Mouse (Mus musculus): ENCODE data around the gene Hoxa6. TPM values are rescaled to one million over a fixed set of nuclear protein-coding genes. Genes with fewer than 3 reads are reported as not detected.

Gene Hoxa6
- polyA plus RNA-seq, 1 experiment from 2014 or later, result 0.33 TPM

DNA sequence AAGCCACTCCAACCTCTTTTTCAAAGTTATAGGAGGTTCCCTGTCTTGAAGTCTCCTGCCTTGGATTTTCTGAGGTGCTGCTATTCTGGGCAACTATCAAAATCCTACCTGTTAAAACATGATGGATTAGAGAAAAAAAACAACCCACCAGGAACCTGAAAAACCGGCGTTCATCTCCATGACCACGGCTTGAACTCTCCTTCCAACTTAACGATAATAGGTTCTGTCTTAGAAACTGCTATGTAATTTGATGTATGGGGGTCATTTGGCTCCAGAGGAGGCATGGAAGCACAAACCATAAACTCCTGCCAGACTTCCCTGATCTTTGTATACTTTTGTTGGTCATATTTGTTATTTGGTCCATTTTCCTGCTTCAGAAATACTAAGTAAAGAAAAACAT lies 34.9 kb downstream of the Hoxa6 start:
- H3K4me3 ChIP-seq (ENCODE audit: low read depth, low read length), result peak overlapping the region; percentile 38
- peak overlapping the region; percentile 95 for H3K27ac ChIP-seq (replicated peaks)
- DNase-seq (ENCODE audit: low spot score) (peak; percentile 12), ATAC-seq (ENCODE audit: low FRiP score, low TSS enrichment) (no peak)
- no peaks in the 10 kb centered on the region for H3K9me3 ChIP-seq (ENCODE audit: control insufficient read depth, low read length)
- peaks cover 4% of the 10 kb centered on the region; the same call in 1 of the 2 replicates for H3K4me1 ChIP-seq (replicated peaks; ENCODE audit: control insufficient read depth, insufficient read depth)
- H3K9ac ChIP-seq (ENCODE audit: low read length), result peak overlapping the region; percentile 38; the same call in 1 of the 2 replicates
- TF ChIP-seq CTCF (IDR thresholded peaks at IDR 0.05; ENCODE audit: low read depth) (no peak), EP300 (optimal IDR thresholded peaks at IDR 0.05) (no peak)
- no peaks in the 10 kb centered on the region for H3K27me3 ChIP-seq (ENCODE audit: control insufficient read depth, insufficient read depth, low read length)
- 8% methylated on average over 4 of the region's 4 CpGs for WGBS
- H3K4me2 ChIP-seq (replicated peaks; ENCODE audit: low read depth), result peak overlapping the region; percentile 65
- H3K36me3 ChIP-seq (ENCODE audit: control insufficient read depth, insufficient read depth, low read length), result 0 out of 2 replicates have a peak, but pooled peaks cover 1% of the 10 kb centered on the region

DNA sequence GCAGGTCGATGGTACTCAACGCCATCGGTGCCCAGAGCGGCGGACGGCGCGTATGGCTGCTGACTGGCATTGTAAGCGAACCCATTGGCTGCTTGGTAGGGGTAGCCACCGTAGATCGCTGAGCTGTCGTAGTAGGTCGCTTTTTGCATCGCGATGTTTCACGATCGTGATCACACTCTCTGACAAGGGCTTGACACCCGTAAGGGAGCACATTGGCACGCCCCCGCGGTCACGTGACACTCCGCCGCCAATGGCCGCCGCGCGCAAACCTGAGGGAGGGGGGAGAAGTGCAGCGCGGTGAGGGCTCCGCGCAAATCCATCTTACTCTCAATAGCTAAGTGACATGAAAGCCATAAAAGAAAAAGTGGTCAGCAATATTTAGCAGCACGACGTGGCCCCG lies 36.0 kb downstream of the Hoxa6 start:
- Histone ChIP-seq H3K9ac (ENCODE audit: low read length) (peak overlapping the region; percentile 63), H3K4me1 (replicated peaks; ENCODE audit: control insufficient read depth, insufficient read depth) (peaks cover 4% of the 10 kb centered on the region; the same call in 1 of the 2 replicates), H3K9me3 (ENCODE audit: control insufficient read depth, low read length) (no peaks in the 10 kb centered on the region), H3K4me3 (ENCODE audit: low read depth, low read length) (peak overlapping the region; percentile 38), H3K4me2 (replicated peaks; ENCODE audit: low read depth) (peak overlapping the region; percentile 65), H3K27ac (replicated peaks) (peak overlapping the region; percentile 97), H3K27me3 (ENCODE audit: control insufficient read depth, insufficient read depth, low read length) (no peaks in the 10 kb centered on the region), H3K36me3 (ENCODE audit: control insufficient read depth, insufficient read depth, low read length) (0 out of 2 replicates have a peak, but pooled peaks cover 2% of the 10 kb centered on the region)
- WGBS, result under 1% methylated on average over 35 of the region's 35 CpGs
- TF ChIP-seq CTCF (IDR thresholded peaks at IDR 0.05; ENCODE audit: low read depth), result no peak
- no peak for TF ChIP-seq EP300 (optimal IDR thresholded peaks at IDR 0.05)
- DNase-seq (ENCODE audit: low spot score), result peak; percentile 85
- ATAC-seq (ENCODE audit: low FRiP score, low TSS enrichment), result peak; percentile 77

DNA sequence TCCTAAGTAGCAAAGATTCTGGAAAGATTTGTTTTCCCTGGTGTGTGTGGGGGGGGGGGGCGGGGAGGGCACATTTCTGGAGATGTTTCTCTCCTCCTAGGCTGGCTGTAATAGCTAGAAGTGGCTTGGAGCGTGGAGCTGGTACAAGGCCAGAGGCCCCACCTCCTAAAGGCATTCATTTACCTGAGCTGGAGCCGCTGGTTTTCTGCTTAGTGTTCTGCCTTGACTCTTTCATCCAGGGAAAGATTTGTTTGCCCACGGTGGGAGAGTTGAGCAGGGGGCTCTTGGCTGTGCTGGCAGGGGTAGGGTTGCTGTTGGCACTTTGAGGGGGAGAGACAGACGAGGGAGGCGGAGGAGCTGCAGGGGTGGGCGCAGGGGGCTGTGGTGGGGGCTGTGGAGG lies 36.6 kb downstream of the Hoxa6 start:
- WGBS, result 12% methylated on average over 6 of the region's 7 CpGs
- Histone ChIP-seq H3K9me3 (ENCODE audit: control insufficient read depth, low read length) (no peaks in the 10 kb centered on the region), H3K27ac (replicated peaks) (peak overlapping the region; percentile 97), H3K4me3 (ENCODE audit: low read depth, low read length) (peak overlapping the region; percentile 38), H3K27me3 (ENCODE audit: control insufficient read depth, insufficient read depth, low read length) (no peaks in the 10 kb centered on the region), H3K4me1 (replicated peaks; ENCODE audit: control insufficient read depth, insufficient read depth) (peaks cover 4% of the 10 kb centered on the region; the same call in 1 of the 2 replicates), H3K9ac (ENCODE audit: low read length) (peak overlapping the region; percentile 63), H3K36me3 (ENCODE audit: control insufficient read depth, insufficient read depth, low read length) (0 out of 2 replicates have a peak, but pooled peaks cover 2% of the 10 kb centered on the region), H3K4me2 (replicated peaks; ENCODE audit: low read depth) (peak overlapping the region; percentile 65)
- no peak for ATAC-seq (ENCODE audit: low FRiP score, low TSS enrichment)
- peak; percentile 30 for DNase-seq (ENCODE audit: low spot score)
- TF ChIP-seq CTCF (IDR thresholded peaks at IDR 0.05; ENCODE audit: low read depth) (no peak), EP300 (optimal IDR thresholded peaks at IDR 0.05) (no peak)

DNA sequence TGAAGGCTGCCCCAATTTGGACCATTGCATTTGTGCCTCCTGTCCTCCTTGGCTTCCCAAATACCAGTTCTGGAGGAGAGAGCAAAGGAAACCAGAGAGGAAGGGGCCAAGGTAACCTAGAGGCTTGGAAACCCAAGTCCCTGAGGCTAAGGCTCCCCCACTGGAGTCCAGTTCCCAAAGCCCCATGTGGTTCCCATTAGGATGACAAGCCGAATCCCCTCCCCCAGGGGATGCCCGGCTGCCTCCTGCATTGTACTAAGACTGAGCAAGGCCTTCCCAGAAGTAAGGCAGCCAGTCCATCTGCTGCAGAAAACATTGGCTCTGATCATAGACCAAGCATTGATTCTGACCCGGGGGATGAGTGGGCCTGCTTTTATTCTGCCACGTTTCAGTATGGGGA lies 37.2 kb downstream of the Hoxa6 start:
- peaks cover 4% of the 10 kb centered on the region; the same call in 1 of the 2 replicates for H3K4me1 ChIP-seq (replicated peaks; ENCODE audit: control insufficient read depth, insufficient read depth)
- no peaks in the 10 kb centered on the region for H3K9me3 ChIP-seq (ENCODE audit: control insufficient read depth, low read length)
- TF ChIP-seq EP300 (optimal IDR thresholded peaks at IDR 0.05), result no peak
- TF ChIP-seq CTCF (IDR thresholded peaks at IDR 0.05; ENCODE audit: low read depth), result no peak
- no peaks in the 10 kb centered on the region for H3K27me3 ChIP-seq (ENCODE audit: control insufficient read depth, insufficient read depth, low read length)
- DNase-seq (ENCODE audit: low spot score), result no peak
- peak overlapping the region; percentile 62 for H3K4me2 ChIP-seq (replicated peaks; ENCODE audit: low read depth)
- WGBS, result 25% methylated on average over 4 of the region's 4 CpGs
- H3K36me3 ChIP-seq (ENCODE audit: control insufficient read depth, insufficient read depth, low read length), result 0 out of 2 replicates have a peak, but pooled peaks cover 2% of the 10 kb centered on the region
- H3K27ac ChIP-seq (replicated peaks), result peak overlapping the region; percentile 97
- 0 out of 2 replicates have a peak overlapping the region, but pooled peaks have one; percentile 31 for H3K9ac ChIP-seq (ENCODE audit: low read length)
- no peak for ATAC-seq (ENCODE audit: low FRiP score, low TSS enrichment)
- H3K4me3 ChIP-seq (ENCODE audit: low read depth, low read length), result peak overlapping the region; percentile 65; the same call in 1 of the 2 replicates

DNA sequence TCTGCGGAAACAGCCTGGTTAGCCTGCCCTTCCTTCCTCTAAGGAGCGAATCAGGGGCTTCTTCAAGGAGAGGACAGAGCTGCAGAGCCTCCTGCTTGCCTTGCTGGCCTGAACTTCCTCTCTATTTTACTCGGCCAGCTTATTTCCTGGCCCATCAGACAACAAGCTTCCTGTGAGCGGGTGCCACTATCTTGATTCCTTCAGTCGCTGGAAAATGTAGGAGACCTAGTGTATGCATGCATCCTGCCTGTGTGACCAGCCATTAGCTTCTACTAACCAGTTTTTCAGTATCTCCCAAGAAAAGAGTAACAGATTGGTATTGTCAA lies 37.7 kb downstream of the Hoxa6 start:
- Histone ChIP-seq H3K4me1 (replicated peaks; ENCODE audit: control insufficient read depth, insufficient read depth) (peaks cover 4% of the 10 kb centered on the region; the same call in 1 of the 2 replicates), H3K27ac (replicated peaks) (peak overlapping the region; percentile 97), H3K9me3 (ENCODE audit: control insufficient read depth, low read length) (no peaks in the 10 kb centered on the region), H3K27me3 (ENCODE audit: control insufficient read depth, insufficient read depth, low read length) (no peaks in the 10 kb centered on the region), H3K9ac (ENCODE audit: low read length) (peak overlapping the region; percentile 66), H3K36me3 (ENCODE audit: control insufficient read depth, insufficient read depth, low read length) (0 out of 2 replicates have a peak, but pooled peaks cover 2% of the 10 kb centered on the region), H3K4me2 (replicated peaks; ENCODE audit: low read depth) (peak overlapping the region; percentile 62), H3K4me3 (ENCODE audit: low read depth, low read length) (peak overlapping the region; percentile 65; the same call in 1 of the 2 replicates)
- ATAC-seq (ENCODE audit: low FRiP score, low TSS enrichment) (no peak; the same call in 1 of the 2 replicates), DNase-seq (ENCODE audit: low spot score) (no peak)
- TF ChIP-seq EP300 (optimal IDR thresholded peaks at IDR 0.05), result no peak
- 28% methylated on average over 5 of the region's 5 CpGs for WGBS

DNA sequence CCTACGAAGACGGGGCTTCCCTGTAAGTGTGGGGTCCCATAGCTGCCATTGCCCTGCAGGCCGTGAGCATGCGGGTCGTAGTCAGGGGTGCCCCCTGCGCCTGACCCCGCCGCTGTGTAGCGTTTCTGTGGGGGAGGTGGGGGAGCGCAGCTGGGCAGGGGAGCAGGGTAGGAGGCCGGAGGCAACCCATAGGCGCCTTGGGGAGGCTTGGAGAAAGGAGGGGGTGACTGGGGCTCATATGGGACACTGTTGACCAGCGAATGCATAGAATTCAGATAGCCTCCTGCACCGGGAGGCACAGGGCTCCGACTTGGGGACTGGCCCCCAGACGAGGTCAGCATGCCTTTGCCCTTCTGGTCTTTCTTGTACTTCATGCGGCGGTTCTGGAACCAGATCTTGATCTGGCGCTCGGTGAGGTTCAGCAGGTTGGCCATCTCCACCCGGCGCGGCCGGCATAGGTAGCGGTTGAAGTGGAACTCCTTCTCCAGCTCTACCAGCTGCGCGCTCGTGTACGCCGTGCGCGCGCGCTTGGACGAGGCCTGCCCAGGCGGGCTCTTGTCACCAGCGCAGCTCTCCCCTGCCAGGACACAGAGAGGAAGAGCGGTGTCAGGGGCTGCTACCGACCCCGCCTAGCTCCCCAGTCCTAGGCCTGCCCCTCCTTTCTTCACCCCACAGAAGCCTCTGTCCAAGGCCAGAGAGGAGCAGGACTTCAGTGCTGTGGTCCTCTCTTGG lies 38.2 kb downstream of the Hoxa6 start:
- no peak for DNase-seq (ENCODE audit: low spot score)
- peaks cover 4% of the 10 kb centered on the region; the same call in 1 of the 2 replicates for H3K4me1 ChIP-seq (replicated peaks; ENCODE audit: control insufficient read depth, insufficient read depth)
- WGBS, result 23% methylated on average over 40 of the region's 40 CpGs
- peak overlapping the region; percentile 65 for H3K4me3 ChIP-seq (ENCODE audit: low read depth, low read length)
- H3K9ac ChIP-seq (ENCODE audit: low read length), result peak overlapping the region; percentile 66
- no peaks in the 10 kb centered on the region for H3K9me3 ChIP-seq (ENCODE audit: control insufficient read depth, low read length)
- no peak for TF ChIP-seq CTCF (IDR thresholded peaks at IDR 0.05; ENCODE audit: low read depth)
- no peak for TF ChIP-seq EP300 (optimal IDR thresholded peaks at IDR 0.05)
- H3K36me3 ChIP-seq (ENCODE audit: control insufficient read depth, insufficient read depth, low read length), result 0 out of 2 replicates have a peak, but pooled peaks cover 2% of the 10 kb centered on the region
- peak overlapping the region; percentile 97 for H3K27ac ChIP-seq (replicated peaks)
- peak overlapping the region; percentile 62 for H3K4me2 ChIP-seq (replicated peaks; ENCODE audit: low read depth)
- no peaks in the 10 kb centered on the region for H3K27me3 ChIP-seq (ENCODE audit: control insufficient read depth, insufficient read depth, low read length)
- peak; percentile 24 for ATAC-seq (ENCODE audit: low FRiP score, low TSS enrichment)
